Mouse (Mus musculus): ENCODE measurements at regions not wholly inside any gene's neighbourhood (a gene's known extent, or its start where the extent isn't known, plus 50 kb on each side); places are given as distances from the start of the nearest gene placed in this dataset.

GRCm38 (mm10) chr12:77599391-77599790, 361.5 kb downstream of the Fut8 start:
- TF ChIP-seq CTCF (IDR thresholded peaks at IDR 0.05; ENCODE audit: low read depth, low read length) (no peak), EP300 (IDR thresholded peaks at IDR 0.05; ENCODE audit: insufficient read depth, low read depth, low read length) (no peak)
